Mouse (Mus musculus) brain, embryonic 14.5 days (tissue): ENCODE data around the gene Abca1. TPM values are rescaled to one million over a fixed set of nuclear protein-coding genes. Genes with fewer than 3 reads are reported as not detected.

Experiments
- DNase-seq: peaks from one replicate; pipeline ENCODE4 v3.0.0-alpha.2; 2011; ENCODE audit warnings: low read depth
- CTCF ChIP-seq: fragments of 200-500 bp; IDR thresholded peaks from 2 replicates; pipeline ENCODE4 v1.5.1; 2012; ENCODE audit warnings: inconsistent platforms, mild to moderate bottlenecking, moderate library complexity, borderline replicate concordance; ENCODE audit not compliant: insufficient read depth, insufficient read length; ENCODE audit errors: extremely low read depth
- POLR2A ChIP-seq: fragments of 200-500 bp; IDR thresholded peaks from 2 replicates; pipeline ENCODE4 v1.6.1; 2012; ENCODE audit warnings: mild to moderate bottlenecking, inconsistent platforms, borderline replicate concordance; ENCODE audit not compliant: poor library complexity, insufficient read depth, insufficient read length, severe bottlenecking; ENCODE audit errors: extremely low read depth
- polyA plus RNA-seq: library from polyadenylated mRNA; depleted of rRNA; stranded (reverse); fragments of >200 nt; gene quantifications from 2 replicates; pipeline ENCODE4 v1.2.3, GENCODE M21; 2012

Abca1 gene
- polyA plus RNA-seq, 1 experiment, result 15.9 TPM

GRCm38 (mm10) chr4:53093615-53094014 is 66.1 kb downstream of the Abca1 start:
- TF ChIP-seq CTCF (no peak), POLR2A (no peak)
- DNase-seq, result no peak

- TF ChIP-seq POLR2A (no peak), CTCF (no peak)
- no peak for DNase-seq
These were observed 70.1 kb downstream of the Abca1 start for GRCm38 (mm10) chr4:53089641-53090040.

- TF ChIP-seq POLR2A, result no peak
- TF ChIP-seq CTCF, result no peak
- no peak for DNase-seq
These were observed 70.7 kb downstream of the Abca1 start for GRCm38 (mm10) chr4:53088999-53089398.

- no peak for DNase-seq
- TF ChIP-seq CTCF (no peak), POLR2A (no peak)
These were observed 73.1 kb downstream of the Abca1 start for GRCm38 (mm10) chr4:53086636-53087035.

- TF ChIP-seq POLR2A (no peak), CTCF (no peak)
These were observed 74.1 kb downstream of the Abca1 start for GRCm38 (mm10) chr4:53085634-53086033.

GRCm38 (mm10) chr4:53083071-53083470 is 76.6 kb downstream of the Abca1 start:
- TF ChIP-seq POLR2A (no peak), CTCF (no peak)
- DNase-seq, result no peak

More at GRCm38 (mm10) chr4:53085634-53086033, 74.1 kb downstream of the Abca1 start:
- no peak for DNase-seq

- TF ChIP-seq POLR2A, result no peak
- no peak for TF ChIP-seq CTCF
- DNase-seq, result no peak
These were observed 77.2 kb downstream of the Abca1 start for GRCm38 (mm10) chr4:53082451-53082850.

- DNase-seq, result no peak
These were observed 77.8 kb downstream of the Abca1 start for GRCm38 (mm10) chr4:53081851-53082250.

GRCm38 (mm10) chr4:53080290-53080689 is 79.4 kb downstream of the Abca1 start:
- no peak for TF ChIP-seq POLR2A
- TF ChIP-seq CTCF, result no peak
- DNase-seq, result no peak

More at GRCm38 (mm10) chr4:53081851-53082250, 77.8 kb downstream of the Abca1 start:
- TF ChIP-seq POLR2A (no peak), CTCF (no peak)

- no peak for DNase-seq
- TF ChIP-seq CTCF, result no peak
These were observed 80.8 kb downstream of the Abca1 start for GRCm38 (mm10) chr4:53078793-53079310.

- TF ChIP-seq POLR2A (no peak), CTCF (no peak)
- DNase-seq, result no peak
These were observed 82.8 kb downstream of the Abca1 start for GRCm38 (mm10) chr4:53076788-53077350.

- no peak for TF ChIP-seq POLR2A
- TF ChIP-seq CTCF, result no peak
- no peak for DNase-seq
These were observed 86.7 kb downstream of the Abca1 start for GRCm38 (mm10) chr4:53073025-53073424.
